Mouse (Mus musculus): ENCODE measurements around the gene Mdk. TPM values are rescaled to one million over a fixed set of nuclear protein-coding genes. Genes with fewer than 3 reads are reported as not detected.

Mdk gene
- polyA plus RNA-seq, 1 experiment from 2014 or later = 50.1 TPM

GRCm38 (mm10) chr2:91966367-91966766 lies 34.3 kb upstream of the Mdk start:
- no peak for DNase-seq
- Histone ChIP-seq H3K4me3 (replicated peaks) (no peak overlapping the region), H3K27ac (no peak overlapping the region), H3K4me1 (replicated peaks) (peaks cover 46% of the 10 kb centered on the region), H3K36me3 (no peaks in the 10 kb centered on the region), H3K4me2 (no peak overlapping the region), H3K9ac (no peak overlapping the region), H3K9me3 (replicated peaks) (no peaks in the 10 kb centered on the region), H3K27me3 (peaks cover 65% of the 10 kb centered on the region)
- no peak for ATAC-seq (ENCODE audit: low read depth)
- WGBS (ENCODE audit: insufficient replicate concordance) = 64% methylated on average over 5 of the region's 5 CpGs

GRCm38 (mm10) chr2:91965417-91965816 lies 33.3 kb upstream of the Mdk start:
- 8% methylated on average over 20 of the region's 20 CpGs for WGBS (ENCODE audit: insufficient replicate concordance)
- DNase-seq (no peak), ATAC-seq (ENCODE audit: low read depth) (no peak)
- Histone ChIP-seq H3K4me3 (replicated peaks) (peak overlapping the region; percentile 34), H3K4me1 (replicated peaks) (peaks cover 51% of the 10 kb centered on the region), H3K27ac (peak overlapping the region; percentile 65), H3K9me3 (replicated peaks) (no peaks in the 10 kb centered on the region), H3K4me2 (peak overlapping the region; percentile 99), H3K36me3 (peaks cover 7% of the 10 kb centered on the region; the same call in 1 of the 2 replicates), H3K27me3 (peaks cover 55% of the 10 kb centered on the region), H3K9ac (peak overlapping the region; percentile 22; the same call in 1 of the 2 replicates)

- peaks cover 48% of the 10 kb centered on the region for H3K27me3 ChIP-seq
- peak overlapping the region; percentile 99 for H3K4me2 ChIP-seq
- ATAC-seq (ENCODE audit: low read depth) = no peak
- peak overlapping the region; percentile 34 for H3K4me3 ChIP-seq (replicated peaks)
- WGBS (ENCODE audit: insufficient replicate concordance) = 37% methylated on average over 3 of the region's 3 CpGs
- no peak for DNase-seq
- H3K4me1 ChIP-seq (replicated peaks) = peaks cover 58% of the 10 kb centered on the region
- peaks cover 13% of the 10 kb centered on the region for H3K36me3 ChIP-seq
- no peaks in the 10 kb centered on the region for H3K9me3 ChIP-seq (replicated peaks)
- peak overlapping the region; percentile 65 for H3K27ac ChIP-seq
- H3K9ac ChIP-seq = 0 out of 2 replicates have a peak overlapping the region, but pooled peaks have one; percentile 22
These were observed 32.6 kb upstream of the Mdk start for GRCm38 (mm10) chr2:91964610-91965204.

GRCm38 (mm10) chr2:91963443-91963932 lies 31.4 kb upstream of the Mdk start:
- H3K9ac ChIP-seq = peak overlapping the region; percentile 93
- no peaks in the 10 kb centered on the region for H3K9me3 ChIP-seq (replicated peaks)
- peak overlapping the region; percentile 94 for H3K4me3 ChIP-seq (replicated peaks)
- peaks cover 16% of the 10 kb centered on the region for H3K36me3 ChIP-seq
- WGBS (ENCODE audit: insufficient replicate concordance) = under 1% methylated on average over 57 of the region's 57 CpGs
- H3K27ac ChIP-seq = peak overlapping the region; percentile 84
- peak; percentile 93 for DNase-seq
- H3K27me3 ChIP-seq = peaks cover 36% of the 10 kb centered on the region
- H3K4me1 ChIP-seq (replicated peaks) = peaks cover 70% of the 10 kb centered on the region
- ATAC-seq (ENCODE audit: low read depth) = peak; percentile 89
- H3K4me2 ChIP-seq = peak overlapping the region; percentile 99

- peak overlapping the region; percentile 94 for H3K4me3 ChIP-seq (replicated peaks)
- peak overlapping the region; percentile 99 for H3K4me2 ChIP-seq
- peak overlapping the region; percentile 93 for H3K9ac ChIP-seq
- ATAC-seq (ENCODE audit: low read depth) = peak; percentile 16
- H3K9me3 ChIP-seq (replicated peaks) = no peaks in the 10 kb centered on the region
- H3K27ac ChIP-seq = peak overlapping the region; percentile 84
- DNase-seq = no peak
- WGBS (ENCODE audit: insufficient replicate concordance) = under 1% methylated on average over 39 of the region's 39 CpGs
- peaks cover 16% of the 10 kb centered on the region for H3K36me3 ChIP-seq
- H3K27me3 ChIP-seq = peaks cover 31% of the 10 kb centered on the region
- H3K4me1 ChIP-seq (replicated peaks) = peaks cover 75% of the 10 kb centered on the region
These were observed 30.8 kb upstream of the Mdk start for GRCm38 (mm10) chr2:91962864-91963401.

- Histone ChIP-seq H3K9ac (peak overlapping the region; percentile 93), H3K4me3 (replicated peaks) (peak overlapping the region; percentile 94), H3K4me1 (replicated peaks) (peaks cover 83% of the 10 kb centered on the region), H3K27me3 (peaks cover 29% of the 10 kb centered on the region), H3K36me3 (peaks cover 16% of the 10 kb centered on the region), H3K27ac (peak overlapping the region; percentile 84), H3K4me2 (peak overlapping the region; percentile 99), H3K9me3 (replicated peaks) (no peaks in the 10 kb centered on the region)
- DNase-seq (no peak), ATAC-seq (ENCODE audit: low read depth) (no peak)
- 27% methylated on average over 4 of the region's 4 CpGs for WGBS (ENCODE audit: insufficient replicate concordance)
These were observed 30.0 kb upstream of the Mdk start for GRCm38 (mm10) chr2:91961901-91962761.

GRCm38 (mm10) chr2:91960459-91960858 lies 28.4 kb upstream of the Mdk start:
- no peak for ATAC-seq (ENCODE audit: low read depth)
- Histone ChIP-seq H3K27ac (no peak overlapping the region; the same call in 1 of the 2 replicates), H3K4me2 (no peak overlapping the region)

GRCm38 (mm10) chr2:91959544-91960410 lies 27.7 kb upstream of the Mdk start:
- ATAC-seq (ENCODE audit: low read depth) = no peak
- H3K4me3 ChIP-seq (replicated peaks) = no peak overlapping the region
- no peaks in the 10 kb centered on the region for H3K9me3 ChIP-seq (replicated peaks)
- WGBS (ENCODE audit: insufficient replicate concordance) = 72% methylated on average over 11 of the region's 11 CpGs
- H3K4me1 ChIP-seq (replicated peaks) = peaks cover 94% of the 10 kb centered on the region
- peaks cover 16% of the 10 kb centered on the region for H3K36me3 ChIP-seq
- H3K4me2 ChIP-seq = peak overlapping the region; percentile 17; the same call in 1 of the 2 replicates
- H3K9ac ChIP-seq = peak overlapping the region; percentile 59
- H3K27ac ChIP-seq = no peak overlapping the region
- DNase-seq = no peak
- H3K27me3 ChIP-seq = peaks cover 10% of the 10 kb centered on the region

More at GRCm38 (mm10) chr2:91960459-91960858, 28.4 kb upstream of the Mdk start:
- no peaks in the 10 kb centered on the region for H3K9me3 ChIP-seq (replicated peaks)
- H3K9ac ChIP-seq = no peak overlapping the region
- H3K27me3 ChIP-seq = peaks cover 16% of the 10 kb centered on the region
- peaks cover 92% of the 10 kb centered on the region for H3K4me1 ChIP-seq (replicated peaks)
- H3K36me3 ChIP-seq = peaks cover 16% of the 10 kb centered on the region
- no peak for DNase-seq
- WGBS (ENCODE audit: insufficient replicate concordance) = 85% methylated on average over 5 of the region's 5 CpGs
- no peak overlapping the region for H3K4me3 ChIP-seq (replicated peaks)

- Histone ChIP-seq H3K9me3 (replicated peaks) (no peaks in the 10 kb centered on the region), H3K4me3 (replicated peaks) (no peak overlapping the region), H3K36me3 (peaks cover 16% of the 10 kb centered on the region), H3K27ac (no peak overlapping the region; the same call in 1 of the 2 replicates), H3K4me1 (replicated peaks) (peaks cover 96% of the 10 kb centered on the region), H3K27me3 (0 out of 2 replicates have a peak, but pooled peaks cover under 1% of the 10 kb centered on the region), H3K9ac (peak overlapping the region; percentile 59), H3K4me2 (peak overlapping the region; percentile 17; the same call in 1 of the 2 replicates)
- ATAC-seq (ENCODE audit: low read depth) = no peak
- peak; percentile 57 for DNase-seq
- 40% methylated on average over 10 of the region's 10 CpGs for WGBS (ENCODE audit: insufficient replicate concordance)
These were observed 26.8 kb upstream of the Mdk start for GRCm38 (mm10) chr2:91958701-91959457.

- peaks cover 16% of the 10 kb centered on the region for H3K36me3 ChIP-seq
- no peaks in the 10 kb centered on the region for H3K9me3 ChIP-seq (replicated peaks)
- H3K27me3 ChIP-seq = no peaks in the 10 kb centered on the region
- 82% methylated on average over 8 of the region's 8 CpGs for WGBS (ENCODE audit: insufficient replicate concordance)
- no peak overlapping the region for H3K4me3 ChIP-seq (replicated peaks)
- ATAC-seq (ENCODE audit: low read depth) (no peak), DNase-seq (no peak)
- H3K9ac ChIP-seq = peak overlapping the region; percentile 55; the same call in 1 of the 2 replicates
- peak overlapping the region; percentile 45 for H3K4me2 ChIP-seq
- peaks cover 100% of the 10 kb centered on the region for H3K4me1 ChIP-seq (replicated peaks)
- H3K27ac ChIP-seq = peak overlapping the region; percentile 72; the same call in 1 of the 2 replicates
These were observed 26.0 kb upstream of the Mdk start for GRCm38 (mm10) chr2:91958049-91958448.
